Mouse (Mus musculus) CH12.LX (cell line): Measurements from ENCODE around the gene Smyd3. TPM values are rescaled to one million over a fixed set of nuclear protein-coding genes. Genes with fewer than 3 reads are reported as not detected.

Experiments
- DNase-seq: peaks from one replicate; pipeline ENCODE4 v3.0.0-alpha.2; 2013; ENCODE audit errors: extremely low read depth
- H3K27ac ChIP-seq: 2 replicates; pipeline ENCODE4 v1.5.1; 2012; ENCODE audit warnings: low read depth, mild to moderate bottlenecking, control low read depth, moderate library complexity; ENCODE audit not compliant: insufficient read depth
- H3K27me3 ChIP-seq: replicated peaks from 2 replicates; pipeline ENCODE3; 2012; ENCODE audit warnings: inconsistent platforms
- H3K36me3 ChIP-seq, 2 experiments: replicated peaks in 1 of 2; 2 replicates each; pipeline versions ENCODE3 to v1.6.1; 2012; ENCODE audit warnings: inconsistent platforms in 1 of 2, low read length in 1 of 2, mild to moderate bottlenecking in 1 of 2, mixed read lengths in 1 of 2, moderate library complexity in 1 of 2; ENCODE audit not compliant: control insufficient read depth in 1 of 2, insufficient read depth in 1 of 2
- H3K4me1 ChIP-seq, 2 experiments: 2 replicates each; pipeline ENCODE4 v1.6.1; 2012; ENCODE audit warnings: inconsistent platforms in 1 of 2, moderate library complexity in 1 of 2; ENCODE audit not compliant: insufficient read depth in 2 of 2, control insufficient read depth in 1 of 2
- H3K4me2 ChIP-seq: 2 replicates; pipeline ENCODE4 v1.6.1; 2012; ENCODE audit warnings: low read depth, mild to moderate bottlenecking, control low read depth; ENCODE audit not compliant: poor library complexity, insufficient read depth, severe bottlenecking
- H3K4me3 ChIP-seq, 3 experiments: fragments of 150-350 bp in 1 of 3; sonication (generic) in 1 of 3; replicated peaks in 1 of 3; 2 replicates each; pipeline versions ENCODE3 to v1.5.1; 2011 to 2012; ENCODE audit warnings: low read depth in 2 of 3, low read length in 2 of 3, mild to moderate bottlenecking in 2 of 3, moderate library complexity in 2 of 3, control low read depth in 1 of 3, improper control_type of control experiment in 1 of 3, inconsistent platforms in 1 of 3, mixed read lengths in 1 of 3; ENCODE audit not compliant: poor library complexity in 1 of 3
- H3K79me2 ChIP-seq: replicated peaks from 2 replicates; pipeline ENCODE4 v1.6.1; 2012; ENCODE audit warnings: mild to moderate bottlenecking, moderate library complexity; ENCODE audit not compliant: control insufficient read depth, poor library complexity, insufficient read depth, severe bottlenecking; ENCODE audit errors: extremely low read depth
- H3K9ac ChIP-seq: 2 replicates; pipeline ENCODE4 v1.6.1; 2012; ENCODE audit warnings: low read depth, mild to moderate bottlenecking, control low read depth, moderate library complexity; ENCODE audit not compliant: insufficient read depth
- H3K9me3 ChIP-seq: replicated peaks from 2 replicates; pipeline ENCODE3; 2012; ENCODE audit warnings: low read length, inconsistent platforms, mixed read lengths
- CTCF ChIP-seq, 2 experiments: IDR thresholded peaks in 1 of 2; conservative IDR thresholded peaks in 1 of 2; 2 replicates each; pipeline ENCODE4 v1.5.1; 2011 to 2012; ENCODE audit warnings: low read depth in 2 of 2, low read length in 2 of 2, improper control_type of control experiment in 1 of 2, inconsistent platforms in 1 of 2, mild to moderate bottlenecking in 1 of 2, moderate library complexity in 1 of 2
- ELF1 ChIP-seq: IDR thresholded peaks from 2 replicates; pipeline ENCODE4 v1.6.1; 2014; ENCODE audit warnings: low read depth, mild to moderate bottlenecking, inconsistent platforms, low read length, improper control_type of control experiment
- ETS1 ChIP-seq: conservative IDR thresholded peaks from 2 replicates; pipeline ENCODE4 v1.6.1; 2012; ENCODE audit warnings: low read depth, mild to moderate bottlenecking, inconsistent platforms, low read length, improper control_type of control experiment, moderate library complexity
- MAX ChIP-seq: IDR thresholded peaks from 2 replicates; pipeline ENCODE4 v1.6.1; 2011; ENCODE audit warnings: low read length, improper control_type of control experiment
- MYC ChIP-seq: IDR thresholded peaks from 2 replicates; pipeline ENCODE4 v1.6.1; 2011; ENCODE audit warnings: low read depth, mild to moderate bottlenecking, improper control_type of control experiment, low read length
- PAX5 ChIP-seq: IDR thresholded peaks from 2 replicates; pipeline ENCODE4 v1.6.1; 2012; ENCODE audit warnings: low read length, inconsistent platforms, mixed read lengths
- POLR2AphosphoS2 ChIP-seq: IDR thresholded peaks from 2 replicates; pipeline ENCODE4 v1.6.1; 2011; ENCODE audit warnings: low read depth, low read length, improper control_type of control experiment
- RAD21 ChIP-seq: IDR thresholded peaks from 2 replicates; pipeline ENCODE4 v1.6.1; 2011; ENCODE audit warnings: low read depth, mild to moderate bottlenecking, low read length, improper control_type of control experiment, moderate library complexity
- SIN3A ChIP-seq: IDR thresholded peaks from 2 replicates; pipeline ENCODE4 v1.6.1; 2012; ENCODE audit warnings: low read length, improper control_type of control experiment, inconsistent platforms
- UBTF ChIP-seq: IDR thresholded peaks from 2 replicates; pipeline ENCODE4 v1.6.1; 2012; ENCODE audit warnings: low read depth, mild to moderate bottlenecking, inconsistent platforms, low read length, improper control_type of control experiment, moderate library complexity
- USF2 ChIP-seq: conservative IDR thresholded peaks from 2 replicates; pipeline ENCODE4 v1.6.1; 2011; ENCODE audit warnings: low read depth, low read length, improper control_type of control experiment
- ZMIZ1 ChIP-seq: IDR thresholded peaks from 2 replicates; pipeline ENCODE4 v1.6.1; 2012; ENCODE audit warnings: low read depth, mild to moderate bottlenecking, inconsistent platforms, low read length, improper control_type of control experiment
- dilution Hi-C: fragments of 300-500 bp; cut with MboI; formaldehyde crosslinking; loops from 2 replicates; pipeline ENCODE4 v1.14.3; 2020; ENCODE audit warnings: low sequenced_read_pairs; ENCODE audit not compliant: extremely low pct_unique_long_range_greater_than_20kb, extremely low pct_ligation_motif_present
- in situ Hi-C: fragments of 300-500 bp; cut with MboI; formaldehyde crosslinking; loops from 3 replicates; pipeline ENCODE4 v1.14.3; 2019; ENCODE audit warnings: low sequenced_read_pairs, low pct_ligation_motif_present, low pct_unique_long_range_greater_than_20kb, mixed read lengths
- polyA plus RNA-seq: library from polyadenylated mRNA; unstranded; fragments of >175 nt; gene quantifications from 2 replicates; pipeline ENCODE4 v1.2.1, GENCODE M21; 2012; ENCODE audit warnings: low read depth; ENCODE audit not compliant: insufficient read length
- total RNA-seq, 2 experiments: library from RNA; depleted of rRNA; stranded (reverse); fragments of 300-350 nt in 1 of 2; fragments of >200 nt in 1 of 2; gene quantifications; 2 replicates each; pipeline ENCODE4 v1.2.3; 2012 to 2014

Smyd3 gene
- total and polyA plus RNA-seq, 3 experiments, result 11.4 to 12.5 (median 11.8) TPM

DNA sequence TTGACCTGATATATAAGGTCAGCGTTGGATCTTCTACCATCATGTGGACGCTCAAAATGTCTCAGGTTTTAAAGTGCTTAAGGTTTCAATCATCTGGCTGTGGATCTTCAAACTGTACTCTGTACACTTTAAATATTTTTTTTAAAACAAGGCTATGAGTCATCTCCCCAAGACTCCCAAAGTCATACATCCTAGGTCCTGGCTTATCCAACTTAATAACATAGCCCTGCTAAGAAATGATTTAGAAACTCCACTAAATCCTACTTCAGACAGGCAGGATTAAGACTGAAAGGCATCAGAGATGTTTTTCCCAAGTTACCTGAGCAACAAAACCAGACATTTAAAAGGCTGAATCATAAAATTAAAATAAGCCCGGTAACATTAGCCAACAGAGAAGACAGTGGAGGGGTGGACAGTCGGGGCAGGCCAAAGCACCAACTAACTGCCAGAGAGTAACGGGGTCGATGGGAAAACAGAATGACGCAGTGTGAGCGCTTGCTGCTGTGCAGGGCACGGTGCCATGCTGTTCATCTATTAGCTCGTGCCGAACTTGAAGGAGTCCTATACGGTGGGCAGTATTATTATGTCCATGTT is 92.9 kb downstream of the Smyd3 start:
- Histone ChIP-seq H3K79me2 (no peaks in the 10 kb centered on the region), H3K4me1 (peaks cover 0 to 11% of the 10 kb centered on the region in 2 experiments; a peak in 2 of 4 replicates), H3K36me3 (peaks cover 0 to 2% of the 10 kb centered on the region in 2 experiments), H3K9ac (no peak overlapping the region), H3K4me2 (no peak overlapping the region), H3K4me3 (no peak overlapping the region), H3K27ac (no peak overlapping the region), H3K27me3 (no peaks in the 10 kb centered on the region), H3K9me3 (no peaks in the 10 kb centered on the region)
- TF ChIP-seq ELF1, result no peak
- TF ChIP-seq CTCF (conservative IDR thresholded peaks at IDR 0.05 in 1 of 2, IDR thresholded peaks at IDR 0.05 in 1 of 2; ENCODE audit: low read depth in 2 of 2, low read length in 2 of 2), result no peak
- no peak for TF ChIP-seq ZMIZ1
- no peak for TF ChIP-seq MAX
- no peak for TF ChIP-seq ETS1
- no peak for TF ChIP-seq USF2
- TF ChIP-seq UBTF, result no peak
- no peak for TF ChIP-seq POLR2AphosphoS2
- in situ Hi-C loops, result no loop called here
- DNase-seq, result no peak
- dilution Hi-C loops, result no loop called here

- Histone ChIP-seq H3K27me3 (no peaks in the 10 kb centered on the region), H3K27ac (no peak overlapping the region), H3K36me3 (peaks cover 0 to 3% of the 10 kb centered on the region in 2 experiments), H3K9me3 (no peaks in the 10 kb centered on the region), H3K4me1 (no peaks in the 10 kb centered on the region), H3K4me2 (no peak overlapping the region), H3K4me3 (no peak overlapping the region), H3K79me2 (no peaks in the 10 kb centered on the region), H3K9ac (no peak overlapping the region)
- TF ChIP-seq PAX5 (no peak), RAD21 (no peak), CTCF (conservative IDR thresholded peaks at IDR 0.05 in 1 of 2, IDR thresholded peaks at IDR 0.05 in 1 of 2; ENCODE audit: low read depth in 2 of 2, low read length in 2 of 2) (no peak), MYC (no peak), UBTF (no peak)
- DNase-seq, result no peak
- in situ Hi-C loops, result no loop called here
- dilution Hi-C loops, result no loop called here
Observed at GRCm38 (mm10) chr1:179419091-179419490, 98.8 kb downstream of the Smyd3 start.

GRCm38 (mm10) chr1:179408086-179408485 is 109.8 kb downstream of the Smyd3 start:
- in situ Hi-C loops (no loop called here), dilution Hi-C loops (no loop called here)
- Histone ChIP-seq H3K4me2 (no peak overlapping the region), H3K4me3 (no peak overlapping the region), H3K4me1 (no peaks in the 10 kb centered on the region), H3K9me3 (no peaks in the 10 kb centered on the region), H3K36me3 (peaks cover 0 to 22% of the 10 kb centered on the region in 2 experiments), H3K27ac (no peak overlapping the region), H3K9ac (no peak overlapping the region)
- DNase-seq, result no peak
- no peak for TF ChIP-seq SIN3A
- TF ChIP-seq, all 38 proteins: peak for 0
- H3K27me3 ChIP-seq, result no peaks in the 10 kb centered on the region
- no peaks in the 10 kb centered on the region for H3K79me2 ChIP-seq
